Mouse (Mus musculus) hematopoietic multipotent progenitor cell, adult 10-12 weeks (in vitro differentiated cells): ENCODE data around the gene Dmp1. TPM values are rescaled to one million over a fixed set of nuclear protein-coding genes. Genes with fewer than 3 reads are reported as not detected.

Experiments
- polyA plus RNA-seq: library from polyadenylated mRNA; stranded (reverse); fragments of >175 nt; gene quantifications from 2 replicates; pipeline ENCODE4 v1.2.3, GENCODE M21; 2012; ENCODE audit warnings: low replicate concordance

Dmp1 gene
- not detected in 2 replicates for polyA plus RNA-seq

GRCm38 (mm10) chr5:104202351-104202750, at the start of gene Dmp1:
TSS of gene Dmp1 (plus strand) at chr5:104202613.

GRCm38 (mm10) chr5:104170412-104170811, 32.0 kb upstream of the Dmp1 start, which contains the start of gene Dspp:
TSS of gene Dspp (plus strand) at chr5:104170712.

Other genes starting within 250 kb of the Dmp1 start
- gene Hsd17b13, start 225.2 kb upstream of the Dmp1 start, polyA plus RNA-seq = not detected in 2 replicates
- gene Hsd17b11, start 180.7 kb upstream of the Dmp1 start, polyA plus RNA-seq = 6.0 and 7.1 TPM in 2 replicates
- gene Nudt9, start 156.3 kb upstream of the Dmp1 start, polyA plus RNA-seq = 79.8 and 101 TPM in 2 replicates
- gene Gm17660, start 125.0 kb upstream of the Dmp1 start, polyA plus RNA-seq = not detected in 2 replicates
- gene Sparcl1, start 88.9 kb upstream of the Dmp1 start, polyA plus RNA-seq = 0.57 TPM in 1 of 2 replicates, not detected in the other
- gene Dspp, start 31.9 kb upstream of the Dmp1 start, polyA plus RNA-seq = not detected in 2 replicates
- gene Ibsp, start 96.6 kb downstream of the Dmp1 start, polyA plus RNA-seq = not detected in 2 replicates
- not detected in 2 replicates for gene Mepe, start 122.7 kb downstream of the Dmp1 start, polyA plus RNA-seq
- gene Spp1, start 232.5 kb downstream of the Dmp1 start, polyA plus RNA-seq = 0.08 TPM in 1 of 2 replicates, not detected in the other